30 mouse cellular contexts compared by ENCODE assay signal in genomic region chr2:165126896-165127562, GRCm38 (mm10). TPM values are rescaled to one million over a fixed set of nuclear protein-coding genes. Genes with fewer than 3 reads are reported as not detected.
DNase-seq lines count a peak whose midpoint lies in the region; ATAC-seq and TF ChIP-seq lines count a peak whose summit lies in the region.
"Had no signal": no experiment of that assay in that cellular context is flagged by ENCODE, and none has a peak within 500 bp of the region (broad histone marks: within the 10 kb centered on the region; RNA-seq: fewer than 3 reads in every experiment).

No protein-coding gene starts in this region.

- H3K9me3 ChIP-seq in neural tube, embryonic 12.5 days = 0 out of 2 replicates have a peak, but pooled peaks cover 3% of the 10 kb centered on the region
- H3K9me3 ChIP-seq in neural tube, embryonic 15.5 days (replicated peaks) = no peaks in the 10 kb centered on the region
- no peaks in the 10 kb centered on the region for H3K9me3 ChIP-seq in forebrain, embryonic 16.5 days (ENCODE audit: control insufficient read depth, low read length)
- H3K9me3 ChIP-seq in hindbrain, postnatal 0 days (ENCODE audit: low read length) = no peaks in the 10 kb centered on the region
- H3K9me3 ChIP-seq: embryonic facial prominence, embryonic 15.5 days; limb, embryonic 10.5 days; stomach, embryonic 15.5 days had no signal

- H3K9ac ChIP-seq in neural tube, embryonic 12.5 days = no peak overlapping the region
- no peak overlapping the region for H3K9ac ChIP-seq in neural tube, embryonic 15.5 days (replicated peaks)
- H3K9ac ChIP-seq in forebrain, embryonic 16.5 days (replicated peaks; ENCODE audit: low read depth, low read length) = no peak overlapping the region; the same call in 1 of the 2 replicates
- H3K9ac ChIP-seq in hindbrain, postnatal 0 days (replicated peaks; ENCODE audit: low read length) = no peak overlapping the region
- H3K9ac ChIP-seq: embryonic facial prominence, embryonic 15.5 days; liver, postnatal 0 days; stomach, embryonic 15.5 days had no signal

- ATAC-seq in neural tube, embryonic 12.5 days (ENCODE audit: low FRiP score, low read depth) = peak; percentile 12; the same call in 1 of the 2 replicates
- ATAC-seq in neural tube, embryonic 15.5 days (ENCODE audit: low FRiP score) = no peak
- ATAC-seq in forebrain, embryonic 16.5 days = 0 out of 2 replicates have a peak, but pooled peaks have one; percentile 27
- ATAC-seq in hindbrain, postnatal 0 days = 0 out of 2 replicates have a peak, but pooled peaks have one; percentile 15
- ATAC-seq: activated CD4-positive, CD25-positive, alpha-beta regulatory T cell, adult 4 months; liver, postnatal 0 days had no signal

- H3K4me1 ChIP-seq in neural tube, embryonic 12.5 days = peaks cover 45% of the 10 kb centered on the region
- 0 out of 2 replicates have a peak, but pooled peaks cover 12% of the 10 kb centered on the region for H3K4me1 ChIP-seq in neural tube, embryonic 15.5 days
- peaks cover 15% of the 10 kb centered on the region for H3K4me1 ChIP-seq in forebrain, embryonic 16.5 days (replicated peaks; ENCODE audit: control insufficient read depth, insufficient read depth, low read length)
- H3K4me1 ChIP-seq in hindbrain, postnatal 0 days (ENCODE audit: insufficient read depth, low read length) = no peaks in the 10 kb centered on the region; the same call in 1 of the 2 replicates
- H3K4me1 ChIP-seq: embryonic facial prominence, embryonic 15.5 days; stomach, embryonic 15.5 days had no signal

- H3K36me3 ChIP-seq in neural tube, embryonic 12.5 days = no peaks in the 10 kb centered on the region
- H3K36me3 ChIP-seq in neural tube, embryonic 15.5 days = no peaks in the 10 kb centered on the region
- no peaks in the 10 kb centered on the region for H3K36me3 ChIP-seq in forebrain, embryonic 16.5 days (ENCODE audit: control insufficient read depth, insufficient read depth)
- H3K36me3 ChIP-seq in hindbrain, postnatal 0 days (ENCODE audit: insufficient read depth, low read length) = no peaks in the 10 kb centered on the region
- H3K36me3 ChIP-seq: embryonic facial prominence, embryonic 15.5 days; G1E; limb, embryonic 10.5 days; stomach, embryonic 15.5 days had no signal

- no peak overlapping the region for H3K4me2 ChIP-seq in neural tube, embryonic 12.5 days (replicated peaks)
- H3K4me2 ChIP-seq in neural tube, embryonic 15.5 days = no peak overlapping the region
- no peak overlapping the region for H3K4me2 ChIP-seq in forebrain, embryonic 16.5 days (ENCODE audit: low read length)
- no peak overlapping the region for H3K4me2 ChIP-seq in hindbrain, postnatal 0 days (ENCODE audit: low read depth, low read length)
- H3K4me2 ChIP-seq: embryonic facial prominence, embryonic 15.5 days; heart, embryonic 11.5 days; stomach, embryonic 15.5 days had no signal

- H3K27me3 ChIP-seq in neural tube, embryonic 12.5 days (replicated peaks) = peaks cover 20% of the 10 kb centered on the region
- peaks cover 14% of the 10 kb centered on the region; the same call in 1 of the 2 replicates for H3K27me3 ChIP-seq in neural tube, embryonic 15.5 days (replicated peaks)
- no peaks in the 10 kb centered on the region for H3K27me3 ChIP-seq in forebrain, embryonic 16.5 days (replicated peaks; ENCODE audit: control insufficient read depth, insufficient read depth, low read length)
- H3K27me3 ChIP-seq in hindbrain, postnatal 0 days (ENCODE audit: insufficient read depth, low read length) = no peaks in the 10 kb centered on the region

- no peak overlapping the region for H3K4me3 ChIP-seq in neural tube, embryonic 12.5 days
- no peak overlapping the region for H3K4me3 ChIP-seq in neural tube, embryonic 15.5 days (replicated peaks)
- no peak overlapping the region for H3K4me3 ChIP-seq in forebrain, embryonic 16.5 days (replicated peaks; ENCODE audit: low read length)
- H3K4me3 ChIP-seq in hindbrain, postnatal 0 days (ENCODE audit: low read length) = no peak overlapping the region
- H3K4me3 ChIP-seq: embryonic facial prominence, embryonic 15.5 days; left cerebral cortex, adult 2 months; limb, embryonic 10.5 days; myocyte; stomach, embryonic 15.5 days had no signal

- H3K27ac ChIP-seq in neural tube, embryonic 12.5 days = no peak overlapping the region
- H3K27ac ChIP-seq in neural tube, embryonic 15.5 days (replicated peaks) = no peak overlapping the region
- peak overlapping the region; percentile 39; the same call in 1 of the 2 replicates for H3K27ac ChIP-seq in forebrain, embryonic 16.5 days (ENCODE audit: low read length)
- H3K27ac ChIP-seq in hindbrain, postnatal 0 days = 0 out of 2 replicates have a peak overlapping the region, but pooled peaks have one; percentile 17
- H3K27ac ChIP-seq: embryonic facial prominence, embryonic 15.5 days; kidney, postnatal 0 days; left cerebral cortex, adult 2 months; limb, embryonic 10.5 days; stomach, embryonic 15.5 days had no signal

- no peak for TF ChIP-seq CTCF in hindbrain, postnatal 0 days (IDR thresholded peaks at IDR 0.05; ENCODE audit: low read depth)

- WGBS in neural tube, embryonic 12.5 days = 21% methylated on average over 10 of the region's 10 CpGs
- 21% methylated on average over 10 of the region's 10 CpGs for WGBS in neural tube, embryonic 15.5 days
- WGBS in forebrain, embryonic 16.5 days = 14% methylated on average over 10 of the region's 10 CpGs
- WGBS in hindbrain, postnatal 0 days = 17% methylated on average over 10 of the region's 10 CpGs

- no peak for DNase-seq in hindbrain, postnatal 0 days (ENCODE audit: low spot score)
- DNase-seq in retina, embryonic 14.5 days (ENCODE audit: low spot score) = peak; percentile 57
- DNase-seq in testis, postnatal 14 days (ENCODE audit: low spot score) = no peak
- no peak for DNase-seq in cerebellum, postnatal 4 days (ENCODE audit: low spot score in 2 of 2)
- no peak for DNase-seq in adipocyte (ENCODE audit: low spot score)
- DNase-seq: adrenal gland, postnatal 14 days; cerebellum, adult 11 months; cerebellum, postnatal 10 days; heart, postnatal 10 days; kidney, adult 18-20 months; liver, postnatal 0 days; lung, postnatal 14 days; right cerebral cortex, postnatal 14 days; thymus, adult 2 months had no signal

RNA-seq across cellular contexts. Expression of gene 1700025C18Rik, which starts 36.5 kb away (rescaled TPM):
- not detected in 2 replicates for polyA plus RNA-seq in neural tube, embryonic 12.5 days (2016; fragmentation: Nextera tagmentation; extraction: Ambion mirVana)
- not detected in 2 replicates for polyA plus RNA-seq in neural tube, embryonic 15.5 days (2015; fragmentation: Nextera tagmentation; extraction: Ambion mirVana)
- not detected in 2 replicates for polyA plus RNA-seq in forebrain, embryonic 16.5 days (2015; fragmentation: Nextera tagmentation; extraction: Ambion mirVana)
- total RNA-seq in hindbrain, postnatal 0 days (2014; rRNA removed) = not detected in 2 replicates
- polyA plus RNA-seq in hindbrain, postnatal 0 days (2015; fragmentation: Nextera tagmentation; extraction: Ambion mirVana) = not detected in 2 replicates
- total RNA-seq: adrenal gland, postnatal 14 days; G1E; gastrocnemius, adult 18-20 months; heart, postnatal 10 days; left cerebral cortex, adult 2 months; liver, adult 2 months; megakaryocyte, adult 5-6 weeks had no signal
- polyA plus RNA-seq: activated CD4-positive, CD25-positive, alpha-beta regulatory T cell, adult 4 months; embryonic facial prominence, embryonic 15.5 days; G1E; gonadal fat pad, adult 2 months; heart, embryonic 11.5 days; kidney, postnatal 0 days; limb, embryonic 10.5 days; liver, adult 2 months; liver, postnatal 0 days; myocyte; stomach, embryonic 15.5 days; thymus, adult 2 months had no signal

Comparison
In these comparisons a context has a peak if more than half of its experiments do, and no peak if none do; other contexts are left out.
1. H3K27ac ChIP-seq: peak in forebrain, embryonic 16.5 days (single experiment) and hindbrain, postnatal 0 days (single experiment); none in neural tube, embryonic 12.5 days (single experiment) and neural tube, embryonic 15.5 days (single experiment).